Mouse (Mus musculus) liver, embryonic 14.5 days (tissue): Measurements from ENCODE around the gene Tdrd7.

Experiments used
- CTCF ChIP-seq: IDR thresholded peaks from 2 replicates; pipeline ENCODE4 v1.5.1; 2016; ENCODE audit warnings: antibody characterized with exemption, low read depth, control low read depth
- EP300 ChIP-seq: IDR thresholded peaks from 2 replicates; pipeline ENCODE4 v1.6.1; 2016; ENCODE audit warnings: antibody characterized with exemption, low read depth

DNA sequence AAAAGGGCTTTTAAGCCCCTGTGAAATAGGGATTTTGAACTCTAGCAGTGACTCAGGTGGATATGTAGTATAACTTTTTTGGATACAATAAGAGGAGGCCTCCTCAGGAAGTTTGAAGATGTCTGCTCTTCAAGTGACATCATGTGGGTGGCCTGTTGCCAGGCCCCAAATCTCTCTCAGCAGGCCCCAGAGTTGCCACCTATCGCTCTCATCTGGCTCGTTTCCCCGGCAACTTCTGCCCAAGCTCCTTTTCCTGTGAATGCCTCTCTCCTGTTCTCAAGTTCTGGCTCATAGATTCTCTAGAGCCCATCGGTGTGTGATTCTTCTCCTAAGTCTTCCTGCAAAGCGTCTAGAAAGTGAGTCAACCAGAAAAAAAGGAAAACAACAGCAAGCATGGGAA, 91.0 kb downstream of the Tdrd7 start:
- TF ChIP-seq CTCF, result no peak
- TF ChIP-seq EP300, result no peak
